Mouse (Mus musculus) forebrain, postnatal 0 days (tissue): ENCODE data around the gene Pigl. TPM values are rescaled to one million over a fixed set of nuclear protein-coding genes. Genes with fewer than 3 reads are reported as not detected.
A peak's percentile ranks its signal among the peaks of the same experiment; 100 is the strongest.

ENCODE experiments used
- ATAC-seq: fragments of 200-750 bp; cut with Nextera tagmentation; 2 replicates; pipeline ENCODE4 v1.8.0; 2017; ENCODE audit warnings: mild to moderate bottlenecking, moderate library complexity
- DNase-seq: peaks from one replicate; pipeline ENCODE4 v3.0.0-alpha.2; 2015
- H3K27ac ChIP-seq: fragments of 300-500 bp; sonication (generic); 2 replicates; pipeline ENCODE4 v1.5.1; 2014; ENCODE audit warnings: low read depth, mild to moderate bottlenecking, antibody characterized with exemption, low read length, moderate library complexity, mixed read lengths
- H3K27me3 ChIP-seq: fragments of 300-500 bp; sonication (generic); 2 replicates; pipeline ENCODE4 v1.6.1; 2014; ENCODE audit warnings: mild to moderate bottlenecking, low read length, mixed read lengths; ENCODE audit not compliant: insufficient read depth
- H3K36me3 ChIP-seq: fragments of 300-500 bp; sonication (generic); 2 replicates; pipeline ENCODE4 v1.6.1; 2014; ENCODE audit warnings: mild to moderate bottlenecking, moderate library complexity; ENCODE audit not compliant: insufficient read depth
- H3K4me1 ChIP-seq: fragments of 300-500 bp; sonication (generic); 2 replicates; pipeline ENCODE4 v1.6.1; 2014; ENCODE audit warnings: antibody characterized with exemption; ENCODE audit not compliant: insufficient read depth
- H3K4me2 ChIP-seq: fragments of 300-500 bp; sonication (generic); 2 replicates; pipeline ENCODE4 v1.6.1; 2014; ENCODE audit warnings: low read depth, mild to moderate bottlenecking, moderate library complexity
- H3K4me3 ChIP-seq: fragments of 300-500 bp; sonication (generic); 2 replicates; pipeline ENCODE4 v1.5.1; 2014; ENCODE audit warnings: low read depth, low read length, mixed read lengths
- H3K9ac ChIP-seq: fragments of 300-500 bp; sonication (generic); 2 replicates; pipeline ENCODE4 v1.6.1; 2014; ENCODE audit warnings: mild to moderate bottlenecking
- H3K9me3 ChIP-seq: fragments of 300-500 bp; sonication (generic); 2 replicates; pipeline ENCODE4 v1.6.1; 2016; ENCODE audit warnings: low read length
- CTCF ChIP-seq: sonication (generic); IDR thresholded peaks from 2 replicates; pipeline ENCODE4 v1.5.1; 2016; ENCODE audit warnings: antibody characterized with exemption, control low read depth, low read depth
- WGBS: fragments of 180-500 bp; shearing (Covaris S2); extraction: QIAGEN DNeasy Blood & Tissue Kit; methylation state at CpG from one replicate; pipeline ENCODE4 v1.1.7; 2014; 5-methylcytosine and 5-hydroxymethylcytosine counted together
- polyA plus RNA-seq: library from polyadenylated mRNA; unstranded; fragments of >200 nt; fragmentation: Nextera tagmentation; extraction: Ambion mirVana; gene quantifications from 2 replicates; pipeline ENCODE4 v1.2.1, GENCODE M21; 2015
- total RNA-seq: library from RNA; depleted of rRNA; stranded (reverse); fragments of >200 nt; gene quantifications from 2 replicates; pipeline ENCODE4 v1.2.3, GENCODE M21; 2014

Gene Pigl
- total and polyA plus RNA-seq, 2 experiments from 2014 or later, result 4.8 to 5.9 TPM

DNA sequence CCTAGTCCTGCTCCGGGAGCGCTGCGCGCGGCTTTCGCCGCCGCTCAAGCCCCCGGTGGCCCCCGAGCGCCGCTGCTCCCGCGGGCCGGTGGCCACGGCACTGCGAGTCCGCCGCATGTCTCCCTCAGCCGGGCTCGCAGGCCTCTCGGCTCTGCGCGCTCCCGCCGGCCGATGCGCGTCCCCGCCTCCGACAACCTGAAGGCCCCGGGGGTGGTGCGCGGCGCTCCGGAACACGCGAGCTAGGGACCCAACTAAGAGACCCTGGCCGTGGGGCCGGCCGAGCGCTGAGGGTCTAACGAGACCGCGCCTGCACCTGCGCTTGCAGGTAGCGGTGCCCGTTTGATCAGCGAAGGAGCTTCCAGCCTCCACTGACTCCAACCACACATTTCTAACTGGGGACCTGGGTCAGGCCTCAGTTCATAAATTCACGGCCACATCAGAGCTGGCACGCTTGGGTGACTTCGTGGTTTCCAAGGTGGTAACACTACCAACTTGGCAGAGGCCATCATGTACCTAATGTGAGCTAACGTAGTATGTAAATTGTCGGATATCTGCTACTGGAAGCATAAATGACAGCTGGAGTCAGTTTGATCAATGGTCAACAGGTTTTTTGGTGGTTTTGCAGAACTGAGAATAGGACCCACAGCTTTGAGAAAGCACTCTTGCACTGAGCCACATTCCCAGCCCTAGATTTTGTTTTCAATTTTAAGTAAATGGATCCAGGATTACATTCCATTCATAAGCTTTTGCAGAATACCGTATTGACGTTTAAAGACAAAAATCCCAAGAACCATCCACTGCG is 81.0 kb downstream of the Pigl start, which contains the start of gene Cenpv:
Cenpv (minus strand) TSS at position 173 of the 802 bp plus-strand sequence.
- DNase-seq (peak; percentile 85), ATAC-seq (peak; percentile 83)
- Histone ChIP-seq H3K4me1 (peaks cover 9% of the 10 kb centered on the region), H3K27me3 (no peaks in the 10 kb centered on the region), H3K36me3 (no peaks in the 10 kb centered on the region), H3K4me2 (peak within 1 kb of the TSS; percentile 81), H3K27ac (peak within 1 kb of the TSS; percentile 90), H3K4me3 (peak within 1 kb of the TSS; percentile 85), H3K9me3 (no peaks in the 10 kb centered on the region), H3K9ac (peak within 1 kb of the TSS; percentile 93)
- no peak for TF ChIP-seq CTCF
- WGBS, result 5% methylated on average over 52 of the region's 57 CpGs

DNA sequence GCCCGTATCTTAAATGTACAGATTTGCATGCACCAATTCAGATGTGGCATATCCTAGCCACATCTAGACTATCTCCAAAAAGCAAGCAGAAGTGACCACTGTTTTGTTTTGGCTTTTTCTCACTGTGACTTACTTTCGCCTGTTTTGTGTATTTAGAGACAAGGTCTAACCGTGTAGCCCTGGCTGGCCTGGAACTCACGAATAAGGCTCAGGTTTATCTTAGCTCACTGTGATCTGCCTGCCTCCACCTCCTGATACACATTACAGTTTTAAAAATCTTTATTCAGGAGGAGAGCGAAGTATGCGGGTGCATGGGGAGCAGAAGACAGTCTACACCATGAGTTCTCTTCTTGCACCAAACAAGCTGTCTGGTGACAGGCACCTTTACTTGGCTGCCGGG is 81.9 kb downstream of the Pigl start:
- Histone ChIP-seq H3K27me3 (no peaks in the 10 kb centered on the region), H3K4me3 (no peak overlapping the region), H3K4me1 (peaks cover 9% of the 10 kb centered on the region), H3K4me2 (no peak overlapping the region), H3K36me3 (no peaks in the 10 kb centered on the region), H3K27ac (no peak overlapping the region), H3K9ac (no peak overlapping the region), H3K9me3 (no peaks in the 10 kb centered on the region)
- DNase-seq, result no peak
- 85% methylated on average over 7 of the region's 7 CpGs for WGBS
- no peak for ATAC-seq
- no peak for TF ChIP-seq CTCF

DNA sequence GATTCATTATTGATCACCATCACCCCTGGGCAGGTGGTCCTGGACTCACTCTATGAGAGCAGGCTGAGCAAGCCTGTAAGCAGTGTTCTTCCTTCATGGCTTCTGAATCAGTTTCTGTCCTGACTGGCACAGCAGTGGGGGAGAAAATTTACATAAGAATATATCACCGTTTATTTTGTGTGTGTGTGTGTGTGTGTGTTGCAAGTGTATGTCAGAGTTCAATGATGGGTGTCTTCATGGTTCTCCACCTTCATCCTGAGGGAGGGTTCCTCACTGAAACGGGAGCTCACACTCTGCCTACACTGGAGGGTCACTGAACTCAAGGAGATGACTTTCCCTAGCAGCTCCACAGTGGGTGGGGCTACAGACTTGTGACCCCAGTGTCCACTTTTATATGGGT is 82.7 kb downstream of the Pigl start:
- H3K27me3 ChIP-seq, result no peaks in the 10 kb centered on the region
- DNase-seq, result no peak
- H3K36me3 ChIP-seq, result no peaks in the 10 kb centered on the region
- H3K4me1 ChIP-seq, result peaks cover 9% of the 10 kb centered on the region
- 62% methylated on average over 2 of the region's 2 CpGs for WGBS
- no peak for TF ChIP-seq CTCF
- H3K9ac ChIP-seq, result no peak overlapping the region
- no peak for ATAC-seq
- H3K4me2 ChIP-seq, result no peak overlapping the region
- no peak overlapping the region for H3K27ac ChIP-seq
- H3K9me3 ChIP-seq, result no peaks in the 10 kb centered on the region
- no peak overlapping the region for H3K4me3 ChIP-seq

DNA sequence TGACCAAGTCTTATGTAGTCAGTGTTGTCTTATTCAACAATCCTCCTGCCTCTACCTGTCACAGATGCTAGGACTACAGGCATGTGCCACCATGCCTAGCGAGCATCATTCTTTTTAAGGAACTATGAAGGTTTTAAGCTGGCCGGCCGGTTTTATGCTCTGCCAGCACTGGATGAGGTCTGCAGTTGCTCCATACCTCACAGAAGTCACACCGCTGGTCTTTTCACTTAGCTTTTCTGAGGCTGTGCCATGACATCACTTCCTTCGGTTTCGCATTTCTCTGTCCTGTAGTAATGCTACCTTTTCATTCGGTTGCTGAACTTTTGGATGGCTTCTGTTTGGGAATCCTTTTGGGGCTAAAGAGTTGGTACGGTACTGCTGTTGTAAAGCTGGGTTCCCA is 83.3 kb downstream of the Pigl start:
- Histone ChIP-seq H3K36me3 (no peaks in the 10 kb centered on the region), H3K27me3 (no peaks in the 10 kb centered on the region), H3K4me1 (peaks cover 9% of the 10 kb centered on the region), H3K4me3 (no peak overlapping the region), H3K9ac (no peak overlapping the region), H3K9me3 (no peaks in the 10 kb centered on the region), H3K4me2 (no peak overlapping the region), H3K27ac (no peak overlapping the region)
- TF ChIP-seq CTCF, result no peak
- no peak for DNase-seq
- no peak for ATAC-seq
- WGBS, result 83% methylated on average over 8 of the region's 8 CpGs

DNA sequence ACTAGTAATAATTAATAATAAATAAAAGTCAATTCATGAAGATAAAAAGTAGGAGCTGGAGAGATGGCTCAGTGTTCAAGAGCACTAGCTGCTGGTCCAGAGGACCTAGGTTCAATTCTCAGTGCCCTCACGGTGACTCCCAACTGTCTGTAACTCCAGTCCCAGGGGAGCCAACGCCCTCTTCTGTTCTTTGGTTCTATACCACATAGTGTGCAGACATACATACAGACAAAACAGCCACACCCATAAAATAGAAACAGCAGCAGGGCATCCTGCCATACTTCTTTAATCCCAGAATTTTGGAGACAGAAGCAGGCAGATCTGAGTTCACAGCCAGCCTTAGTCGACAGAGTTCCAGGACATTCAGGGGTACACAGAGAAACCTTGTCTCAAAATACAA is 85.7 kb downstream of the Pigl start:
- Histone ChIP-seq H3K27me3 (no peaks in the 10 kb centered on the region), H3K27ac (no peak overlapping the region), H3K4me1 (peaks cover 5% of the 10 kb centered on the region), H3K4me3 (no peak overlapping the region), H3K9ac (no peak overlapping the region), H3K9me3 (no peaks in the 10 kb centered on the region), H3K36me3 (no peaks in the 10 kb centered on the region), H3K4me2 (no peak overlapping the region)
- 86% methylated on average over 3 of the region's 3 CpGs for WGBS
- no peak for DNase-seq
- no peak for TF ChIP-seq CTCF
- ATAC-seq, result no peak

DNA sequence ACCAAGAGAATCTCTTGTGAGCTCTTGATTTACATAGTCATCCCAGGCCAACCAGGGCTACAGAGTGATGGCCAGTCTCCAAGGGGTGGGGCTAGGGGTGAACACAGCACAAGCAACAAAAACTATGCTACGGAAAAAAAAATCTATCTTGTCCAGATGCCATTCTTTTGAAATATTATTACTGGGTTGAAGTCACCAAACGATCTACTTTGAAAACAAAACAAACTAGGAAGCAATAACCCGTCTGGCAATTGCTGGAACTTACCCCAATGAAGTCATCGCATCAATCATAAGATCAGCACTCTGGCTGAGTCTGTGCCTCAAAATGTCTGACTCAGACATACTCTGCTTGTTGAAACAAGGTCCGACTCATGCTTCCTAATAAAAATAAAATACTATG is 91.5 kb downstream of the Pigl start:
- Histone ChIP-seq H3K9me3 (no peaks in the 10 kb centered on the region), H3K4me2 (peak overlapping the region; percentile 82), H3K27me3 (no peaks in the 10 kb centered on the region), H3K36me3 (peaks cover 14% of the 10 kb centered on the region; the same call in 1 of the 2 replicates), H3K4me3 (peak overlapping the region; percentile 72), H3K4me1 (peaks cover 24% of the 10 kb centered on the region), H3K9ac (peak overlapping the region; percentile 98), H3K27ac (peak overlapping the region; percentile 99)
- 4% methylated on average over 5 of the region's 5 CpGs for WGBS
- ATAC-seq (no peak), DNase-seq (peak; percentile 65)
- TF ChIP-seq CTCF, result no peak

DNA sequence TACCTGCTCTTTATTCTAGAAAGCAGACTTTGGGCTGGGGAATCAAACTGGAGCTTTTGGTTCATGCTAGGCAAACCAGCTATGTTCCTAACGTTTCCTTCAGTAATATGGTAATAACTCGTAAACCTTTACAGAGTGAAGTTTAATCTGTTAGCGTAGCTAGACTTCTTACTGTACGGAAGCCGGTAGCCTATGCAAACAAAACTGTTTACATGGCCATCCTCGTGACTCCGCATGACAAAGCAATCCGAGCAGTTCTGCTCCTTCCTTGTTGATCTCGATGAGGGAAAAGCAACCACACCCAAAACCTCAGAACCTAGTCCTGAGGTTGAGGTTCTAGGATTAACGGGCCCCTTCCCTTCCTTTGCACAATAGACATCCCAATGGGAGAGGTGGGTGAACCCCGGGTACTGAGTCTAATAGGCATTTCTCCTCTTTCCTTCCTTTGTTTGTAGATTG is 92.0 kb downstream of the Pigl start:
- peak; percentile 81 for DNase-seq

More for the DNA sequence above, 92.0 kb downstream of the Pigl start:
- Histone ChIP-seq H3K4me2 (peak overlapping the region; percentile 82), H3K4me1 (peaks cover 29% of the 10 kb centered on the region), H3K27ac (peak overlapping the region; percentile 99), H3K36me3 (peaks cover 17% of the 10 kb centered on the region; the same call in 1 of the 2 replicates), H3K9me3 (no peaks in the 10 kb centered on the region), H3K9ac (peak overlapping the region; percentile 98), H3K4me3 (peak overlapping the region; percentile 72), H3K27me3 (no peaks in the 10 kb centered on the region)
- no peak for TF ChIP-seq CTCF
- peak; percentile 21 for ATAC-seq
- WGBS, result 1% methylated on average over 11 of the region's 11 CpGs
